Mouse (Mus musculus) hindbrain, postnatal 0 days (tissue): ENCODE data around the gene Gdf5. TPM values are rescaled to one million over a fixed set of nuclear protein-coding genes. Genes with fewer than 3 reads are reported as not detected.

Source experiments
- ATAC-seq: fragments of 200-750 bp; cut with Nextera tagmentation; 2 replicates; pipeline ENCODE4 v1.8.0; 2017; ENCODE audit warnings: mild to moderate bottlenecking, moderate TSS enrichment, moderate library complexity
- DNase-seq: peaks from one replicate; pipeline ENCODE4 v3.0.0-alpha.2; 2015; ENCODE audit warnings: low spot score
- H3K27ac ChIP-seq: fragments of 300-500 bp; sonication (generic); 2 replicates; pipeline ENCODE4 v1.5.1; 2014; ENCODE audit warnings: mild to moderate bottlenecking
- H3K27me3 ChIP-seq: fragments of 300-500 bp; sonication (generic); 2 replicates; pipeline ENCODE4 v1.6.1; 2014; ENCODE audit warnings: low read length, mixed read lengths; ENCODE audit not compliant: insufficient read depth
- H3K36me3 ChIP-seq: fragments of 300-500 bp; sonication (generic); 2 replicates; pipeline ENCODE4 v1.6.1; 2014; ENCODE audit warnings: low read length, mixed read lengths; ENCODE audit not compliant: insufficient read depth
- H3K4me1 ChIP-seq: fragments of 300-500 bp; sonication (generic); 2 replicates; pipeline ENCODE4 v1.6.1; 2014; ENCODE audit warnings: antibody characterized with exemption, low read length, mixed read lengths; ENCODE audit not compliant: insufficient read depth
- H3K4me2 ChIP-seq: fragments of 300-500 bp; sonication (generic); 2 replicates; pipeline ENCODE4 v1.6.1; 2014; ENCODE audit warnings: low read depth, mild to moderate bottlenecking, low read length, moderate library complexity, mixed read lengths
- H3K4me3 ChIP-seq: fragments of 300-500 bp; sonication (generic); 2 replicates; pipeline ENCODE4 v1.5.1; 2014; ENCODE audit warnings: low read length
- H3K9ac ChIP-seq: fragments of 300-500 bp; sonication (generic); replicated peaks from 2 replicates; pipeline ENCODE4 v1.6.1; 2014; ENCODE audit warnings: mild to moderate bottlenecking, low read length, moderate library complexity, mixed read lengths
- H3K9me3 ChIP-seq: fragments of 300-500 bp; sonication (generic); 2 replicates; pipeline ENCODE4 v1.6.1; 2016; ENCODE audit warnings: low read length, mixed read lengths
- CTCF ChIP-seq: IDR thresholded peaks from 2 replicates; pipeline ENCODE4 v1.5.1; 2016; ENCODE audit warnings: antibody characterized with exemption, control low read depth, low read depth
- WGBS: fragments of 180-500 bp; shearing (Covaris S2); extraction: QIAGEN DNeasy Blood & Tissue Kit; methylation state at CpG from one replicate; pipeline ENCODE4 v1.1.7; 2014; 5-methylcytosine and 5-hydroxymethylcytosine counted together
- polyA plus RNA-seq: library from polyadenylated mRNA; unstranded; fragments of >200 nt; fragmentation: Nextera tagmentation; extraction: Ambion mirVana; gene quantifications from 2 replicates; pipeline ENCODE4 v1.2.1, GENCODE M21; 2015
- total RNA-seq: library from RNA; depleted of rRNA; stranded (reverse); fragments of >200 nt; gene quantifications from 2 replicates; pipeline ENCODE4 v1.2.3, GENCODE M21; 2014

Gene Gdf5
- total and polyA plus RNA-seq, 2 experiments from 2014 or later = 1.3 to 3.4 TPM

DNA sequence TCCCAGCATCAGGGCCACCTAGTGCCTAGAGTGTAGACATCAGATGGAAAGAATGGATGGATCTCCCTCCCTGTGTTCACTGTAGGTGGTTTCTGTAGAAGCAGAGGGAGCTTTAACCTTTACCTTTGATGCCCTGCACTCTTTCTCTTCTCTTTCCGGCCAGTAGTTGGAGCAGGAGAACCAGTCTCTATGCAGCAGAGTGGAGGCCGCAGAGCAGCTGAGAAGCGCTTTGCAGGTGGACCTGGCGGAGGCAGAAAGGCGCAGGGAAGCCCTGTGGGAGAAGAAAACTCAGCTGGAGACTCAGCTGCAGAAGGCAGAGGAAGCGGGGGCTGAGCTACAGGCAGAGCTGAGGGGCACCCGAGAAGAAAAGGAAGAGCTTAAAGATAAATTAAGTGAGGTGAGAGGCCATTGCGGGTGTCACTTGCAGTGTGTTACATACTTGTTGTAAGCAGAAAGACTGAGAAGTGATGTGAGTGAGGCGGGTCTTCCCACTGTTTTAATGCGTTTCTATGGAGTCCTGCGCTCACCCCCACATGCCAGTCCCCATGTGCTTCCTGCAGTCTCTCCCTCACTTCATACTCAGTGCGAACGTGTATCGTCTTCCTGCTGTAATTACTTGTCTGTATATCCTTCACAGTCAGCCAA, 29.0 kb upstream of the Gdf5 start:
- H3K9ac ChIP-seq = no peak overlapping the region
- no peaks in the 10 kb centered on the region for H3K9me3 ChIP-seq
- H3K36me3 ChIP-seq = peaks cover 70% of the 10 kb centered on the region
- DNase-seq (peak; percentile 25), ATAC-seq (no peak)
- H3K4me1 ChIP-seq = no peaks in the 10 kb centered on the region
- H3K4me2 ChIP-seq = no peak overlapping the region
- H3K4me3 ChIP-seq = no peak overlapping the region
- peak; percentile 30; the same call in 1 of the 2 replicates for TF ChIP-seq CTCF
- no peaks in the 10 kb centered on the region for H3K27me3 ChIP-seq
- H3K27ac ChIP-seq = no peak overlapping the region
- WGBS = 83% methylated on average over 14 of the region's 14 CpGs

DNA sequence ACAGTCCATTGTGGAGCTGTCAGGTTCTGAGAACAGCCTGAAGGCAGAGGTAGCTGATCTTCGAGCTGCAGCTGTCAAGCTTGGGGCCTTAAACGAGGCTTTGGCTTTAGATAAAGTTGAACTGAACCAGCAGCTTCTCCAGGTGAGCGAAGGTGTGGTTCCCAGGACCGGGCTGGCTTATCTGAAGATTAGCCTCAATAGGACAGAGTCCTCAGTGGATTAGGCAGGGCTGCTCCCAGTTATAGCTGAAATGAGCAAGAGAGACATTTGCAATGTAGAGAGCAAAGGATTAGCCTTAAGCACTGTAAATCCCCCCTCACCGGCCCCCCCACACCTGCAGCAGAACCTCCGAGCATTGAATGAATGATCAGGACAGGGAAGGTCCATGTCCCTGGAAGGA, 28.2 kb upstream of the Gdf5 start:
- WGBS = 93% methylated on average over 6 of the region's 6 CpGs
- no peak overlapping the region for H3K4me3 ChIP-seq
- H3K9ac ChIP-seq = no peak overlapping the region
- H3K4me1 ChIP-seq = no peaks in the 10 kb centered on the region
- TF ChIP-seq CTCF = no peak
- no peak for DNase-seq
- H3K4me2 ChIP-seq = no peak overlapping the region
- no peaks in the 10 kb centered on the region for H3K9me3 ChIP-seq
- H3K36me3 ChIP-seq = peaks cover 71% of the 10 kb centered on the region
- no peak for ATAC-seq
- no peak overlapping the region for H3K27ac ChIP-seq
- H3K27me3 ChIP-seq = no peaks in the 10 kb centered on the region

DNA sequence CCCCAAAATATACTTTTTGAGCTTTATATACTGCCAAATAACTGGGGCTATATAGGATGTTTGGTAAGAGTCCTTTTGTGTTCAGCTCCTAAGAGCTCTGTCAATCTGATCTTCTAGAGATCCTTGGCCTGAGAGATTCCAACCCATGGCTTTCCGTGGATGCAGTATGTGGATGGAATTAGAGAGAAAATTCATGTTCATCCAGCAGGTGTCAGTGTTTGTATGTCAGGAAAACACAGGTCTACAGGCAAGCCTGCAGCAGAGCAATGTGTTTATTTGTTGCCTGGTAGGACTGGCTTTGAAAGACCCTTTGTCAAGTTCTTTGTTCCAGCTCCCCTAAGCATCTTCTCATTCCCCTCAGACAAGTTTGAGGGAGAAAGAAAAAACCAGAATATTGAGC, 17.8 kb upstream of the Gdf5 start:
- peaks cover 47% of the 10 kb centered on the region; the same call in 1 of the 2 replicates for H3K36me3 ChIP-seq
- H3K27ac ChIP-seq = peak overlapping the region; percentile 26; the same call in 1 of the 2 replicates
- DNase-seq (peak; percentile 81), ATAC-seq (peak; percentile 71; the same call in 1 of the 2 replicates)
- WGBS = 26% methylated on average over 1 of the region's 1 CpGs
- no peak overlapping the region for H3K9ac ChIP-seq
- H3K27me3 ChIP-seq = no peaks in the 10 kb centered on the region
- H3K4me3 ChIP-seq = no peak overlapping the region
- no peaks in the 10 kb centered on the region for H3K9me3 ChIP-seq
- H3K4me2 ChIP-seq = no peak overlapping the region
- H3K4me1 ChIP-seq = no peaks in the 10 kb centered on the region
- peak; percentile 76 for TF ChIP-seq CTCF

DNA sequence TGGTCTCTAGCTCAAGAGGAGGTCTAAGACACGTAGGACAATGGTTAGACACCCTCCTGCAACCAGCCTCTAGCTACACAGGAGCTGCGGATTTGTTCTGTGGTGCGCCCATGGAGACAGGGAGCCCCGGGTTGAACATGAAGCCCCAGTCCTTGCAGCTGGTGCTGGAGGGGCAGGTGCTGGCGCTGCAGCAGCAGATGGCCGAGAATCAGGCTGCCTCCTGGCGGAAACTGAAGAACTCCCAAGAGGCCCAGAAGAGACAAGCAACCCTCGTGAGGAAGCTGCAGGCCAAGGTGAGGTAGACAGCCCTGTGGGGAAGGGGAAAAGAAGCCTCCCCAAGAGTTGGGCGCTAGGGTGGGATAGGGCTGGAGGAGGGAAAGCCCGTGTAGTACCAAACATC, 16.7 kb upstream of the Gdf5 start:
- Histone ChIP-seq H3K36me3 (peaks cover 35% of the 10 kb centered on the region; the same call in 1 of the 2 replicates), H3K9ac (no peak overlapping the region)
- ATAC-seq = 0 out of 2 replicates have a peak, but pooled peaks have one; percentile 24

DNA sequence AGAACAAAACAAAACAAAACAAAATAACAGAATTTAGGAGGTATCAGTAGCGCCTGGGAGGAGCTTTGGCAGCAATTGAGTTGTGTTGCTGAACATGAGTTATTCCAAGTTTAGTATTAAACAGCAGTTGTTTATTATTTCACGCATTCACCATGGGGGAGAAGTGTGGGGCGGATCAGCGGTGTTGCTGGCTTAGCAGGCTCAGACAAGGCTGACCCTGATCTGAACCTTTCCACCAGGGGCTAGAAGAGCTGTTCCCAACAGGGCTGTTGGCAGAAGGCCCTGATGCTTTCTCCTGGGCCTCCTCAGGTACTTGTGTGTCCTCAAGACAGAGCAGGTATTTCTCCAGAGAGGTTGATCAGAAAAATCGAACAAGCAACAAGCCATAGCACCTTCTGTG, 14.8 kb upstream of the Gdf5 start:
- DNase-seq (no peak), ATAC-seq (no peak)
- H3K4me3 ChIP-seq = no peak overlapping the region
- H3K27me3 ChIP-seq = no peaks in the 10 kb centered on the region
- no peak overlapping the region for H3K4me2 ChIP-seq
- no peak overlapping the region for H3K9ac ChIP-seq
- H3K4me1 ChIP-seq = peaks cover 7% of the 10 kb centered on the region; the same call in 1 of the 2 replicates
- no peaks in the 10 kb centered on the region for H3K9me3 ChIP-seq
- no peak overlapping the region for H3K27ac ChIP-seq
- TF ChIP-seq CTCF = no peak
- WGBS = 81% methylated on average over 5 of the region's 5 CpGs
- H3K36me3 ChIP-seq = peaks cover 20% of the 10 kb centered on the region; the same call in 1 of the 2 replicates

More for the DNA sequence above, 16.7 kb upstream of the Gdf5 start:
- peak; percentile 11 for DNase-seq
- Histone ChIP-seq H3K4me1 (peaks cover 7% of the 10 kb centered on the region; the same call in 1 of the 2 replicates), H3K27ac (no peak overlapping the region), H3K27me3 (no peaks in the 10 kb centered on the region), H3K4me3 (no peak overlapping the region), H3K4me2 (no peak overlapping the region), H3K9me3 (no peaks in the 10 kb centered on the region)
- TF ChIP-seq CTCF = no peak
- WGBS = 62% methylated on average over 10 of the region's 10 CpGs

DNA sequence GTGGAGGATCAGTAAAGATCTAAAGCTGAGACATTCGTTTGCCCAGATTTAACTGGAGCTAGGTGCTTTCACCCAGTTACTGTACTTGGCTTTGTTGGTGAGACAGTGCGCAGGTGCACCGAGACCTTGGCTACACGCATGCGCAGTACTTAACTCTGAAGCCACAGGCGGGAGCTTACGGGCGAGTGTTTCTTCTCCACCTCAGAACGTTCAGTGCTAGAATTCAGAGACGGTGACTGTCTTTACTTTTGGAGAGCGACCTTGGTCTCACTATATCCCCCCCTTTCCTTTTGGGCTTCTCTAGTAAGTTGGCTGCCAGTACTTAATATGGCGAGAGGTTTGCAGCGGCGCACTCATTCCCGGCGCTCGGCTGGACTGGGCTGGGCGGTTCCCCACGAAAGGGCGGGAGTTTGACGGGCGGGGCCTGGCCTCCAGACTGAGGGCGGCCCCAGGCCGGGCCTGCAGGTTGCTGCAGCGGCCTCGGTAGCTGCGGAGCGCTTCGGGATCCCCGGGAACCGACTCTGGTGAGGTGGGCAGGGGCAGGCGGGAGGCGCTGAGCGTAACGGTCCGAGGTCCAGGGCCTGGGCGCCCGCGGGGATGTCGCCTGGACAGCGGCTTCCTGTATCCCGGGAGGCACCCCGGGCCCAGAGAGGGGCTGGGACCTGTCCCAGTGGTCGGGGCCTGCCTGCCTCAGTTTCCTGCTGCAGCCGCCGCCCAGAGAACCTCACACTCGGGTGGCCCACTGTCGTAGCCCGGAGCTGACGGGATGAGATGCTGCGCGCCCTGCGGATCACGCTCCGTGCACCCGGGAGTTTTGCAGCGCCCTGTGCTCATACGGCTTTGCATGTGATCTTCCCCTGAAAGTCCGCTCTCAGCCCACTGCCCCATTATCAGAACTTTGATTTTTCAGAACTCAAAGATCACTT, 11.2 kb upstream of the Gdf5 start, which contains the start of gene Cep250:
TSS of gene Cep250 (plus strand) at position 325 of the 926 bp plus-strand sequence.
- Histone ChIP-seq H3K9me3 (no peaks in the 10 kb centered on the region), H3K27ac (peak within 1 kb of the TSS; percentile 89), H3K27me3 (no peaks in the 10 kb centered on the region), H3K9ac (peak within 1 kb of the TSS; percentile 93), H3K4me3 (peak within 1 kb of the TSS; percentile 82), H3K4me2 (peak within 1 kb of the TSS; percentile 75), H3K36me3 (no peaks in the 10 kb centered on the region), H3K4me1 (peaks cover 7% of the 10 kb centered on the region; the same call in 1 of the 2 replicates)
- DNase-seq (peak; percentile 94), ATAC-seq (peak; percentile 97)
- under 1% methylated on average over 55 of the region's 59 CpGs for WGBS
- no peak for TF ChIP-seq CTCF
